Mouse (Mus musculus) embryonic facial prominence, embryonic 12.5 days (tissue): ENCODE measurements around the gene Ckap2l. TPM values are rescaled to one million over a fixed set of nuclear protein-coding genes. Genes with fewer than 3 reads are reported as not detected.

Source experiments
- ATAC-seq: fragments of 200-750 bp; cut with Nextera tagmentation; 2 replicates; pipeline ENCODE4 v1.8.0; 2017; ENCODE audit not compliant: insufficient number of reproducible peaks, insufficient read depth, low FRiP score, low TSS enrichment
- H3K27ac ChIP-seq: fragments of 300-500 bp; sonication (generic); 2 replicates; pipeline ENCODE4 v1.5.1; 2016; ENCODE audit warnings: mild to moderate bottlenecking
- H3K27me3 ChIP-seq: fragments of 300-500 bp; sonication (generic); 2 replicates; pipeline ENCODE4 v1.6.1; 2016; ENCODE audit warnings: mild to moderate bottlenecking, moderate library complexity
- H3K36me3 ChIP-seq: fragments of 300-500 bp; sonication (generic); 2 replicates; pipeline ENCODE4 v1.6.1; 2016; ENCODE audit warnings: mild to moderate bottlenecking
- H3K4me1 ChIP-seq: fragments of 300-500 bp; sonication (generic); 2 replicates; pipeline ENCODE4 v1.6.1; 2016
- H3K4me2 ChIP-seq: fragments of 300-500 bp; sonication (generic); replicated peaks from 2 replicates; pipeline ENCODE4 v1.6.1; 2016; ENCODE audit warnings: mild to moderate bottlenecking, moderate library complexity
- H3K4me3 ChIP-seq: fragments of 300-500 bp; sonication (generic); 2 replicates; pipeline ENCODE4 v1.5.1; 2016; ENCODE audit warnings: mild to moderate bottlenecking
- H3K9ac ChIP-seq: fragments of 300-500 bp; sonication (generic); 2 replicates; pipeline ENCODE4 v1.6.1; 2016; ENCODE audit warnings: mild to moderate bottlenecking, moderate library complexity
- H3K9me3 ChIP-seq: fragments of 300-500 bp; sonication (generic); 2 replicates; pipeline ENCODE4 v1.6.1; 2016; ENCODE audit warnings: mild to moderate bottlenecking, moderate library complexity
- WGBS: fragments of 180-500 bp; shearing (Covaris S2); methylation state at CpG from one replicate; pipeline ENCODE4 v1.1.7; 2016; 5-methylcytosine and 5-hydroxymethylcytosine counted together
- polyA plus RNA-seq: library from polyadenylated mRNA; unstranded; fragments of >200 nt; fragmentation: Nextera tagmentation; extraction: Ambion mirVana; gene quantifications from 2 replicates; pipeline ENCODE4 v1.2.1, GENCODE M21; 2016

Ckap2l gene
- polyA plus RNA-seq, 1 experiment from 2014 or later, result 47.9 TPM

DNA sequence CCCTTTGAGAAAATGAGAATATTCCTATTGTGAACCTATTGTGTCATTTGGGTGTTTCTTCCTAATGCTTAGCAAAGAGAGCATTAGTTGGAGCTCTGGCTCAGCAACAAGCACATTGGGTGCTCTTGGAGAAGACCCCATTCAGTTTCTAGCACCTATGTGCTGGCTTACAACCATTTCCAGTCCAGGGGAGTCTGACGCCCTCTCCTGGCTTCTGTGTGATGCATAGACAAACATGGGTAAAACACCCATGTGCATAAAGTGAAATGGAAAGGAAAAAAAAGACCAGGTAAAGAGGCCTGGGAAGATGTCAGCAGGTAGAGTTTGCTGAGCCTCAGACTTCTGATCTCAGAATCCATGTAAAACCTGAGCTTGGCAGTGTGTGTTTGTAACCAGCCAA, 63.8 kb downstream of the Ckap2l start:
- no peaks in the 10 kb centered on the region for H3K4me1 ChIP-seq
- H3K36me3 ChIP-seq, result no peaks in the 10 kb centered on the region
- no peak for ATAC-seq
- H3K27me3 ChIP-seq, result no peaks in the 10 kb centered on the region
- no peaks in the 10 kb centered on the region for H3K9me3 ChIP-seq
- no peak overlapping the region for H3K4me3 ChIP-seq
- no peak overlapping the region for H3K4me2 ChIP-seq
- H3K9ac ChIP-seq, result no peak overlapping the region
- H3K27ac ChIP-seq, result no peak overlapping the region
- 94% methylated on average over 1 of the region's 1 CpGs for WGBS

DNA sequence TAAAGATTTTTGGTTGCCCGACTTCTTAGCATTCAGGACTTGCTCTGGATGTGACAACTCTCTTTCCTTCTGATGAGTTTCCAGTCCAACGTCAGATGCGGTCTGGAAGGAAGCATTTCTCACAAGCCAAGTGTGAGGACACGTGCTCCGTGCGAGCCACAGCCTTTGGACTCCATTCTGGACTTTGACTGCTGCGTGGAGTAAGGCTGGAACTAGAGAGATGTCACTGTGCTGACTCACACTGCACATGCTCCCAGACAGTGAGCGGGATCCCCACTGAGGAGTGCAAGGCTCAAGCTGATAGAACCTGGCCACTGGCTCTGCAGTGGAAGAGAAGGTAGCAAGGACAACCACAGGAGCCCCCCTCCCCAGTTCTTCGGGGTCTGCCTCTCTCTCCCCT, 64.5 kb downstream of the Ckap2l start:
- Histone ChIP-seq H3K4me1 (no peaks in the 10 kb centered on the region), H3K4me2 (no peak overlapping the region), H3K36me3 (no peaks in the 10 kb centered on the region), H3K27ac (no peak overlapping the region), H3K27me3 (no peaks in the 10 kb centered on the region), H3K9ac (no peak overlapping the region), H3K4me3 (no peak overlapping the region), H3K9me3 (no peaks in the 10 kb centered on the region)
- no peak for ATAC-seq
- 82% methylated on average over 9 of the region's 9 CpGs for WGBS

DNA sequence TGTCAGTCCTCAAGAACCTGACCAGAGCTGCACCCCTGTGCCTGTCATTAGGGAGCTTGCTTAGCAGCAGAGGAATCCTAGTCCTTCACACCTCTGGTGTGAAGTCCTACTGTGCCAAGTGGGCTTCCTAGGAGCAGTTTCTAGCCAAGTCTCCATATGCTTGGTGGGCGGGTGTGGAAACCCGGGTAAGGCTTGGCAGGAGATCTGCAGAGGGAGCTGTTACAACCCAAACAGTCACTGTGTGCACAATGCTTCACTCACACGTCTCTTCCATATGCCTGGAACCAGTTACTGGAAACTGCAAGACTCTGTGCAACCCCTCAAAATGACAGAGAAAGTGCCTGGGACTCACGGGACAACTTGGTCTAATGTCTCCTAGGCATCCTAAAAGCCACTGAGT, 65.0 kb downstream of the Ckap2l start:
- no peak overlapping the region for H3K27ac ChIP-seq
- H3K9me3 ChIP-seq, result no peaks in the 10 kb centered on the region
- H3K36me3 ChIP-seq, result no peaks in the 10 kb centered on the region
- no peaks in the 10 kb centered on the region for H3K27me3 ChIP-seq
- no peak for ATAC-seq
- H3K4me1 ChIP-seq, result no peaks in the 10 kb centered on the region
- no peak overlapping the region for H3K9ac ChIP-seq
- no peak overlapping the region for H3K4me2 ChIP-seq
- 57% methylated on average over 4 of the region's 4 CpGs for WGBS
- H3K4me3 ChIP-seq, result no peak overlapping the region

DNA sequence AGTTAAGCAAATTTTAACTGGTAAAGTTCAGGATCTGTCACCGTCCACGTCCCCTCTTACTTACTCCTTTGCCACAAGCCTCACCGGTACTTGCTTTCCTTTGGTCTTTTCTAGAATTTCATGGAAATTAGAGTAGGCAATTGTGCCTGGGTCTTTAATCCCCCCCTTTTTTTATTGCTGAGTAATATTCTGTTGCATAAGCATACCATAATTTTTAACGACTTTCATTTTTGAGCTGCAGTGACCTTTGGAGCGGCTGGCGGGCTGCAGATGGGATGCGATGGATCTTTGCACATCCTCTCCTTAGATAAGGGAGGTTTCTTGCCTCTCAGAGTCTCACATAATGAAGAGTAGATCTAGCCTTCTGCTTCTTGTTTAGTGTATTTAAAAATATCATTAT, 67.7 kb downstream of the Ckap2l start:
- H3K4me2 ChIP-seq, result no peak overlapping the region
- H3K27me3 ChIP-seq, result no peaks in the 10 kb centered on the region
- no peak for ATAC-seq
- H3K9ac ChIP-seq, result no peak overlapping the region
- no peaks in the 10 kb centered on the region for H3K4me1 ChIP-seq
- no peak overlapping the region for H3K4me3 ChIP-seq
- no peak overlapping the region for H3K27ac ChIP-seq
- no peaks in the 10 kb centered on the region for H3K36me3 ChIP-seq
- WGBS, result 93% methylated on average over 7 of the region's 7 CpGs
- no peaks in the 10 kb centered on the region for H3K9me3 ChIP-seq

DNA sequence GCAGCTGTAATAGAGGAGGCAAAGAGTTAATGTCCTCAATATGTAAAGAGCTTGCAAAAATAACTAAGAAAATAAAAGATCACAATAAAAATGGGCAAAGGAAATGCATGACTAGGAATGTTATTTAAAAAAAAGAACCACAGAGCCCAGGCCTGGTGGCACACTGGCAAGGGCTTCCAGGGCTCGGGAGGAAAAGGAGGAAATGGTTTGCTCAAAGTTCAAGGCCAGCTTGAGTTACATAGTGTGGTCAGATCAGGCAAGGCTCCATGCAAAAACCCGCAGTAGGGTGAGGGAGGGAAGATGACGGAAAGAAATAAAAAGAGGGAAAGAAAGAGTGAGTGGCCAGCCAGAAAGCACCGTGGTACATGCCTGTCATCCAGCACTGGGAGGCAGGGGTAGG, 68.4 kb downstream of the Ckap2l start:
- Histone ChIP-seq H3K27me3 (no peaks in the 10 kb centered on the region), H3K9me3 (no peaks in the 10 kb centered on the region), H3K9ac (no peak overlapping the region), H3K27ac (no peak overlapping the region), H3K4me3 (no peak overlapping the region), H3K4me1 (no peaks in the 10 kb centered on the region), H3K4me2 (no peak overlapping the region), H3K36me3 (no peaks in the 10 kb centered on the region)
- WGBS, result 86% methylated on average over 4 of the region's 4 CpGs
- ATAC-seq, result no peak

DNA sequence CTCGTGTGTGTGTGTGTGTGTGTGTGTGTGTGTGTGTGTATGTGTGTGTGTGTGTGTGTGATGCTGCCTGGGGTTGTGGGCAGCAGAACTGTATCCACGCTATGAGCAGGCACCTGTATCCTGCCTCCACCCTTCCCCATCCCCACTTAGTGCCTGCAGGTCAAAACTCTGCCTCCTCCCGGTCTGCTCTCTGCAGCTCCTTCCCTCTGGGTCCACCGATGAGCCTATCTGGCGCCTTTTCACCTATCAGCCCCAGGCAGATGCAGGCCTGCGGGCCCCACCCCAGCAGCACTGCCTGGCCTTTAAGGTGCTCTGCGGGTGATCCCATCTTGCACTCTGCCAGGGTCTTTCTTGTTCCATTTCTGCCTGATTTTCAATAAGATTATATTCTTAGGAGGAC, 69.3 kb downstream of the Ckap2l start:
- H3K4me3 ChIP-seq, result no peak overlapping the region
- no peaks in the 10 kb centered on the region for H3K9me3 ChIP-seq
- H3K27me3 ChIP-seq, result no peaks in the 10 kb centered on the region
- H3K4me2 ChIP-seq, result no peak overlapping the region
- H3K27ac ChIP-seq, result no peak overlapping the region
- no peak for ATAC-seq
- no peaks in the 10 kb centered on the region for H3K36me3 ChIP-seq
- 75% methylated on average over 6 of the region's 7 CpGs for WGBS
- no peak overlapping the region for H3K9ac ChIP-seq
- H3K4me1 ChIP-seq, result no peaks in the 10 kb centered on the region

DNA sequence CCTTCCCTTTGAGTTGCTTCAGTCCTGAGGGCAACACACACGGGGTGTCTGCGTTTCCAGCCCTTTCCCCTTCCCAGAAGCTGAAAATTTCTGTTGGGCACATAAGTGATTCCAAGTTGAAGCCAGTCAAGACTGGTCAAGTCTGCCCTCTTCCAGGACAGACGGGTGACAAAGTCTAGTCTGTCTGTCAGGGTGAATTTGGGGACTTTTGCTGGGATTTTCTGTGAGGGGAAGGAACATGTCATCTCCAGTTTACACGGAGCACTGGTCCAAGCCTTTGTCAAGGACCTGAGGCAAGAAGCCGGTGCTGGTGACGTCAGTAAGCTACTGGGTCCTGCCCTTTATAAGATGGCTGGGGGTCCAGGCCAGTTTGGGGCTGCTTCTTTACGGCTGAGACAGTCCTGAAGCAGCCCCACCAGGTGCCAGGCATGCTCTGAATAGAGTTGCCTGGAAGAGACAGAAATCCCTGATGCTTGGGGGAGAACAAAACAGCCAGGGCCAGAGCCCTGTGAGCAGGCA, 69.9 kb downstream of the Ckap2l start:
- no peaks in the 10 kb centered on the region for H3K9me3 ChIP-seq
- no peak overlapping the region for H3K4me2 ChIP-seq
- ATAC-seq, result no peak
- no peaks in the 10 kb centered on the region for H3K27me3 ChIP-seq
- 80% methylated on average over 7 of the region's 7 CpGs for WGBS
- H3K4me3 ChIP-seq, result no peak overlapping the region
- no peaks in the 10 kb centered on the region for H3K4me1 ChIP-seq
- no peaks in the 10 kb centered on the region for H3K36me3 ChIP-seq
- no peak overlapping the region for H3K27ac ChIP-seq
- no peak overlapping the region for H3K9ac ChIP-seq

DNA sequence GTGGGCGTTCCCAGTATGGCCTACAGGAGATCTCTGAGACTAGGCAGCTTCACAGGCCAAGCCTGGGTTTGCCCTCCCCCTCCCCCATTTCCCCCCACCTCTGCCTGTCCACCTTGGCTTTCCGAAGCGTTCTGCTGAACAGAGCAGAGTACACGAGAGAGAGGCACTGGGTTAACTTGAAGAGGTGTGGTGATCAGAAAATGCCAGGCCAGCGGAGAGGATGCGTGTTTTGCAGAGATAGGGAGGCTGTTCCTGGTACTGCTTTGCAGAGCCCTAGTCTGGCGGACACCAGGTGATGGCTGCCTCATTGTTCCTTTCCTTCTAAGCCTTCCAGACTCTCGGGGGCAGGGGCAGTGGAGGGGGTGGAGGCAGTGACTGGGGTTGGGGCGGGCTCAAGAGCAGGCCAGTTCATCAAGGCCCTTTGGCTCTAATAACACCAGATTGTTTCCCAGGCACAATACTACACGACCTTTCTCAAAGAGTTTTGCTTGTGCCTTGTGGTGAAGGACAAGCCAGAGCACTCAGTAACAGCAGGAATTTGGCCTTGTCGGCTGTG, 70.6 kb downstream of the Ckap2l start:
- Histone ChIP-seq H3K27me3 (no peaks in the 10 kb centered on the region), H3K4me1 (no peaks in the 10 kb centered on the region), H3K4me2 (no peak overlapping the region), H3K36me3 (no peaks in the 10 kb centered on the region), H3K27ac (no peak overlapping the region), H3K4me3 (no peak overlapping the region), H3K9me3 (no peaks in the 10 kb centered on the region), H3K9ac (no peak overlapping the region)
- 64% methylated on average over 11 of the region's 11 CpGs for WGBS
- 0 out of 2 replicates have a peak, but pooled peaks have one; percentile 56 for ATAC-seq

DNA sequence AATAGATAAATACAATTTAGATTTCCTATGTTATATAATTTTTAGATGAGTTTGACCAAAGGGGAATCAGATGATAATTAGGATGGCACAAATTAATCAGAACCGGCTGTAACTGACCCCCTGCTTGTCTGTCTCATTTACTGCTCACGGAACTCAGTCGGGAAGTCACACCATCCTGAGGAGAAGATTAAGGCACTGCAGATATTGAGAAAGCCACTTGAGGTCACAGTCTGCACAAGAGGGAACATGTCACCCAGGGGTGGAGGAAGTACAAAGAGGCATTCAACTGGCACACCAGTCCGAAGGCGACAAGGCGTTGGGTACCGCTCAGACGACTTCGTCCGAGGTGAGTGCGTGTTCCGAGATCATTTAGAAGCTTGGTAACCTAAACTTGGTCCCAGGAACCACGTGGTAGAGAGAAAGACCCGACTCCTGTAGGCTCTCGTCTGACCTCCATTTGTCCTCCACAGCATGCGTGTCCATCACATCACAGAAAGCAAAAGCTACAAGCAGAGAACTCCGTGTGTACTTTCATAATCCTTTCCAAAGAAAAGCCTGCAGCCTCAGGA, 71.7 kb downstream of the Ckap2l start:
- Histone ChIP-seq H3K36me3 (no peaks in the 10 kb centered on the region), H3K9me3 (no peaks in the 10 kb centered on the region), H3K4me1 (no peaks in the 10 kb centered on the region), H3K4me3 (no peak overlapping the region), H3K9ac (no peak overlapping the region), H3K27ac (no peak overlapping the region), H3K27me3 (no peaks in the 10 kb centered on the region), H3K4me2 (no peak overlapping the region)
- WGBS, result 86% methylated on average over 17 of the region's 17 CpGs
- no peak for ATAC-seq

DNA sequence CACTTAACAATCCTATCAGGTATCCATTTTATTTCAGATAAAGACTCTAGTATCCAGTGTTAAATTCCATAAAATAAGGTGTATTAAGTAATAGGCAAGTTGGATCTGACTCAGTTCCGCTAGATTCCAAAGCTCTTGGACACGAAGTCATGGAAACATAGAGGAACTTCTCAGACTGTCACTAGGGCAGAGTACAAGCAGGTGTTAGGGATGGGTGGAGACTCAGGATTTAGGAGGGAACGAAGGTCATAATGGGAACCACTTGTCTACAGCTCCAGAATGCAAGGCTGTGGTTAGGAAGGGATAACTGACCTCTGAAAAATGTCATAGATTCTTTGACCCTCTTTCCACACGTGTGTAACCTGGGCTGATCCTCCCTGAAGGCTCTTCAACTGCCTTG, 72.8 kb downstream of the Ckap2l start:
- Histone ChIP-seq H3K36me3 (no peaks in the 10 kb centered on the region), H3K27ac (no peak overlapping the region), H3K4me1 (no peaks in the 10 kb centered on the region), H3K4me3 (no peak overlapping the region), H3K9me3 (no peaks in the 10 kb centered on the region), H3K4me2 (no peak overlapping the region), H3K27me3 (no peaks in the 10 kb centered on the region), H3K9ac (no peak overlapping the region)
- ATAC-seq, result no peak
- 70% methylated on average over 4 of the region's 4 CpGs for WGBS

DNA sequence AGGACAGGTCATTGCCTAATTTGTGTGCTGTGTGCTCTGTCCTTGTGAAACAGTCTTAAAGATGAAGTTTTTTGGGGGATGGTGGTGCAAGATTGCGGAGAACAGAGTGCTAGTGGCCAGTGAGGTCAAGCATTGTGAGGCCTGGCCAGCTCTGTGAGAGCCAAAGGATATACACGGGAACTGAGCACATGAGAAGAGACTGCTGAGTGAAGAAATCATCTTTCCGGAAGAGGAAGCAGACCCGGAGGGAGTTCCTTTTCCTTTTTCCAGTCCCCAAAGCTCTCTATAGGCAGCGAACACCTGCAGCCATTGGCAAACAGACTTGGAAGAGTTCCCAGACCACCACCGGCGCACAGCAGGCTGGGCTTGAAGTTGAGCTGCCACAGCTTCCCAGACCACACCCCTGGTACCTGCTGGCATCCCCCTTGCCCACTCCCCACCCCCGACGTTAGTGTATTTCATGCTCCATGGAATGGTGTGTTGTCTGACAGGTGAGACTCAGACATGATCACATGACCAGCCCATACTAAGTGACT, 75.8 kb downstream of the Ckap2l start:
- Histone ChIP-seq H3K4me1 (no peaks in the 10 kb centered on the region), H3K9me3 (no peaks in the 10 kb centered on the region), H3K27me3 (no peaks in the 10 kb centered on the region), H3K4me2 (no peak overlapping the region), H3K36me3 (no peaks in the 10 kb centered on the region), H3K9ac (no peak overlapping the region), H3K4me3 (no peak overlapping the region), H3K27ac (no peak overlapping the region)
- ATAC-seq, result no peak
- 84% methylated on average over 9 of the region's 9 CpGs for WGBS

DNA sequence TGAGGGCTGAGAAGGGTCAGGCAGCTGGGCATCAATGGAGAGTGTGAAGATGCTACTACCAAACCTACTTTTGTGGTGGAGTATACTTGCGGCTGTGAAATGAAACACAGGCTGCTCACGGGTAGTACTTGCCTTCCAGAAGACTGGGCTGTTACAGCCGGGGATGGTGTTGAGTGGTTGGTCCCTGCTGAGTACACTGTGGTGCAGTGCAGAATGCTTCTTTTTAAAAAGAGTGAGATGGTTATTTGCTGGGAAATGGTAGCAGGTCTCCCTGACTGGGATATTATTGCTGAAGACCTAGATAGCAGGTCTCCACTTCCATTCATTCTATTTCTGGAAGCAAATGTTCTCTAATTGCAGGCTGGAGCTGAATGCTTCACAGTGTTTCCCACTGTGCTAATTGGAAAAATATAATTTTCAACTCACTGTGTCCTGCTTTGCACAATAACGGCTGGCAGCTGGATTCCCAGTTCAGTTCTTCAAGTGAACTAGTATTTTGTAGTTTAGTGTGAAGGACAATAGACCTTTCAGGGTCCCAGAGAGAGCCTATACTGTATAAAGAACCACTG, 78.4 kb downstream of the Ckap2l start:
- no peak overlapping the region for H3K4me2 ChIP-seq
- no peak overlapping the region for H3K27ac ChIP-seq
- no peak overlapping the region for H3K9ac ChIP-seq
- H3K36me3 ChIP-seq, result no peaks in the 10 kb centered on the region
- no peaks in the 10 kb centered on the region for H3K4me1 ChIP-seq
- no peaks in the 10 kb centered on the region for H3K9me3 ChIP-seq
- no peak overlapping the region for H3K4me3 ChIP-seq
- no peak for ATAC-seq
- 81% methylated on average over 4 of the region's 4 CpGs for WGBS
- no peaks in the 10 kb centered on the region for H3K27me3 ChIP-seq
